Mouse (Mus musculus) liver, embryonic 16.5 days (tissue): Measurements from ENCODE around the gene Apoc2. TPM values are rescaled to one million over a fixed set of nuclear protein-coding genes. Genes with fewer than 3 reads are reported as not detected.

ENCODE experiments used
- ATAC-seq: fragments of 200-750 bp; cut with Nextera tagmentation; 2 replicates; pipeline ENCODE4 v1.8.0; 2017; ENCODE audit warnings: low read depth, mild to moderate bottlenecking, moderate number of reproducible peaks, moderate library complexity
- H3K27ac ChIP-seq: fragments of 300-500 bp; sonication (generic); 2 replicates; pipeline ENCODE4 v1.5.1; 2014; ENCODE audit warnings: mild to moderate bottlenecking, low read length
- H3K27me3 ChIP-seq: fragments of 300-500 bp; sonication (generic); 2 replicates; pipeline ENCODE4 v1.6.1; 2014; ENCODE audit warnings: low read depth, low read length, mixed read lengths; ENCODE audit not compliant: control insufficient read depth, insufficient read depth
- H3K36me3 ChIP-seq: fragments of 300-500 bp; sonication (generic); 2 replicates; pipeline ENCODE4 v1.6.1; 2014; ENCODE audit warnings: mild to moderate bottlenecking; ENCODE audit not compliant: control insufficient read depth, insufficient read depth
- H3K4me1 ChIP-seq: fragments of 300-500 bp; sonication (generic); 2 replicates; pipeline ENCODE4 v1.6.1; 2014; ENCODE audit warnings: low read depth, low read length, mixed read lengths; ENCODE audit not compliant: control insufficient read depth
- H3K4me2 ChIP-seq: fragments of 300-500 bp; sonication (generic); 2 replicates; pipeline ENCODE4 v1.6.1; 2014; ENCODE audit warnings: low read depth, low read length, mixed read lengths
- H3K4me3 ChIP-seq: fragments of 300-500 bp; sonication (generic); 2 replicates; pipeline ENCODE4 v1.5.1; 2014; ENCODE audit warnings: low read depth, mild to moderate bottlenecking, low read length
- H3K9ac ChIP-seq: fragments of 300-500 bp; sonication (generic); 2 replicates; pipeline ENCODE4 v1.6.1; 2014; ENCODE audit warnings: low read depth, low read length
- H3K9me3 ChIP-seq: fragments of 300-500 bp; sonication (generic); replicated peaks from 2 replicates; pipeline ENCODE4 v1.6.1; 2016; ENCODE audit warnings: low read length; ENCODE audit not compliant: control insufficient read depth
- WGBS: fragments of 180-500 bp; shearing (Covaris S2); extraction: QIAGEN DNeasy Blood & Tissue Kit; methylation state at CpG from one replicate; pipeline ENCODE4 v1.1.7; 2014; ENCODE audit not compliant: insufficient replicate concordance; 5-methylcytosine and 5-hydroxymethylcytosine counted together
- polyA plus RNA-seq: library from polyadenylated mRNA; unstranded; fragments of >200 nt; fragmentation: Nextera tagmentation; extraction: Ambion mirVana; gene quantifications from 2 replicates; pipeline ENCODE4 v1.2.1, GENCODE M21; 2015

Gene Apoc2
- polyA plus RNA-seq, 1 experiment from 2014 or later, result 1,344 TPM

DNA sequence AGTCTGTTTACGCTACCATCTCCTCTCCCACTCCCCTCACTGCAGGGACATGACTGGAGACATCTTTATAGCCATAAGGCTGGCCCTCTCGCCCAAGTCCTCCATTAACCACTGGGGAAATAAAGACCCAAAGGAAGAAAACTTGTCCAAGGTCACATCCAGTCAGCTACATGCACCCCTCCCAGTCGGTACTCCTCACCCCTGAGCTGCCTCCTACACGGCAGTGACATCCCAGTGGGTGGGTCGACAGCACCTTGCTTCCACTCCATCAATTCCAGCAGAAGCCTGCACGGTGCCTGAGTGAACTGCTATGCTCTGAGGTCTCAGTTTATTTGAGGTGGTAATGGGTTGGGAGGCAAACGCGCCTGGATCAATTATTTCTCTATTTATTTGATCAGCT is 13.8 kb downstream of the Apoc2 start:
- no peaks in the 10 kb centered on the region for H3K27me3 ChIP-seq
- ATAC-seq, result no peak

DNA sequence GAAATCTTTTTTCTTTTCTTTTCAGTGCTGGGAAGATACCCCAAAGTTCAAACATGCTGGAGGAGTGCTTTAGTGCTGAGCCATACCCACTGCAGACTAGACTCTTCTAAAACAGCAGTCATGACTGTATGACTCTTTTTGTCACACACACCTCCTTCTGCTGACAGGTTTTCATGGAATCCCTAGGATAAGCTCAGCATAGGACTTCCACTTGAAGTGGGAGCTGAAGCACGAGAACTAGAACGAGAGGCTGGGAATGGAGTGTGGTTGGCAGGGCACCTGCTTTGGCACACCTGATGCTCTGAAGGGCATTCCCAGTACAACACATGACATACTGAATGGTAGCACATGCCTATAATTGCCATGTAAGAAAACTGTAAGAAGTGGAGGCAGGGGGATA is 25.1 kb downstream of the Apoc2 start:
- WGBS, result 93% methylated on average over 2 of the region's 2 CpGs
- no peak overlapping the region for H3K9ac ChIP-seq
- no peak overlapping the region for H3K27ac ChIP-seq
- no peaks in the 10 kb centered on the region for H3K27me3 ChIP-seq
- no peak overlapping the region for H3K4me2 ChIP-seq
- no peak for ATAC-seq
- peaks cover 20% of the 10 kb centered on the region for H3K36me3 ChIP-seq
- no peak overlapping the region for H3K4me3 ChIP-seq
- no peaks in the 10 kb centered on the region for H3K9me3 ChIP-seq
- H3K4me1 ChIP-seq, result peaks cover 10% of the 10 kb centered on the region

More for the DNA sequence above, 13.8 kb downstream of the Apoc2 start:
- peak overlapping the region; percentile 97 for H3K9ac ChIP-seq
- peak overlapping the region; percentile 87 for H3K4me2 ChIP-seq
- H3K27ac ChIP-seq, result 0 out of 2 replicates have a peak overlapping the region, but pooled peaks have one; percentile 71
- 13% methylated on average over 8 of the region's 8 CpGs for WGBS
- H3K9me3 ChIP-seq, result no peaks in the 10 kb centered on the region
- H3K4me1 ChIP-seq, result peaks cover 25% of the 10 kb centered on the region
- 0 out of 2 replicates have a peak, but pooled peaks cover 2% of the 10 kb centered on the region for H3K36me3 ChIP-seq
- H3K4me3 ChIP-seq, result peak overlapping the region; percentile 98

DNA sequence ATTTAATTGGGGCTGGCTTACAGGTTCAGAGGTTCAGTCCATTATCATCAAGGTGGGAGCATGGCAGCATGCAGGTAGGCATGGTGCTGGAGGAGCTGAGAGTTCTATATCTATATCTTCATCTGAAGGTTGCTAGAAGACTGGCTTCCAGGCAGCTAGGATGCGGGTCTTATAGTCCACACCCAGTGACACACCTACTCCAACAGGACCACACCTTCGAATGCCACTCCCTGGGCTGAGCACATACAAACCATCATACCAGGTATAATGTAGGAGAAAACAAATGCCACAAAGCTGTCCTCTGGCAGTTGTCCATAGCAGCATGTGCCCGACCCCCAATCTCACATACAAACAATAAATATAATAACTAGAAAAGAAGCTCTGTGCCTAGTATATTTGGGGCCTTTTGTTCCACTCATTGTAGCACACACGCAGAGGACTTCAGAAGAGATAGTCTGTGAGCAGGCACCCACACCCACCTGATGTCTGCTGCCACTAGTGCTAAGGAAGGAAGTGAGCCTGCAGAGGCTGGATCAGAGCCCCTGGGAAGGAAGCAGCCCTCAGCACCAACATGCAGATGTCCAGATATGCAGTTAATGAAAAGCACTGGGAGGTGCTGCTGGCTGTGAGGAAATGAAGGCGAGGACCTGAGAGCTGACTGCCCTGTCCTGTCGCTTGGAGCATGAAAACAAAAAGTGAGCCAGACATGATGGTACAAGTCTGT is 26.5 kb downstream of the Apoc2 start:
- Histone ChIP-seq H3K27me3 (no peaks in the 10 kb centered on the region), H3K9me3 (no peaks in the 10 kb centered on the region), H3K4me1 (peaks cover 10% of the 10 kb centered on the region), H3K4me3 (no peak overlapping the region), H3K4me2 (peak overlapping the region; percentile 11; the same call in 1 of the 2 replicates), H3K9ac (no peak overlapping the region), H3K36me3 (peaks cover 20% of the 10 kb centered on the region), H3K27ac (peak overlapping the region; percentile 12; the same call in 1 of the 2 replicates)
- peak; percentile 50; the same call in 1 of the 2 replicates for ATAC-seq
- 48% methylated on average over 6 of the region's 6 CpGs for WGBS

DNA sequence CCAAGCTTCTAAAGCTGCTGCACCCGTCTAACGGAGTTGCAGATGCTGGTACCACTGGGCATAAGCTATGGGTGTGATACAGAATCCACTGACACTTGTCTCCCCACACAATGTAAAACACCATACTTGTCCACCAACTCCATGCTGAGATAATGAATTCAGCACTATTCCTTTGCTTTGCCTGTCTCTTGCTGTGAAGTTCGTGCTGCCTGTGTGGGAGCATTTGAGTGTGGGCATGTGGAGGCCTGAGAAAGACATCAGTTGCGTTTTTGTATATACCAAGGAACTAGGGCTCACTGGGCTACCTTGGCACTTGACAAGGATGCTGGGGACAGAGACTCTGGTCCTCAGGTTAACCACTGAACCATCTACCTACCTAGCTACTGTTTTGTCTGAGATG is 36.5 kb downstream of the Apoc2 start:
- no peaks in the 10 kb centered on the region for H3K27me3 ChIP-seq
- H3K9me3 ChIP-seq, result no peaks in the 10 kb centered on the region
- 76% methylated on average over 4 of the region's 4 CpGs for WGBS
- no peak overlapping the region for H3K4me2 ChIP-seq
- peaks cover 47% of the 10 kb centered on the region for H3K36me3 ChIP-seq
- H3K4me3 ChIP-seq, result no peak overlapping the region
- ATAC-seq, result no peak
- H3K27ac ChIP-seq, result no peak overlapping the region
- no peak overlapping the region for H3K9ac ChIP-seq
- H3K4me1 ChIP-seq, result no peaks in the 10 kb centered on the region

DNA sequence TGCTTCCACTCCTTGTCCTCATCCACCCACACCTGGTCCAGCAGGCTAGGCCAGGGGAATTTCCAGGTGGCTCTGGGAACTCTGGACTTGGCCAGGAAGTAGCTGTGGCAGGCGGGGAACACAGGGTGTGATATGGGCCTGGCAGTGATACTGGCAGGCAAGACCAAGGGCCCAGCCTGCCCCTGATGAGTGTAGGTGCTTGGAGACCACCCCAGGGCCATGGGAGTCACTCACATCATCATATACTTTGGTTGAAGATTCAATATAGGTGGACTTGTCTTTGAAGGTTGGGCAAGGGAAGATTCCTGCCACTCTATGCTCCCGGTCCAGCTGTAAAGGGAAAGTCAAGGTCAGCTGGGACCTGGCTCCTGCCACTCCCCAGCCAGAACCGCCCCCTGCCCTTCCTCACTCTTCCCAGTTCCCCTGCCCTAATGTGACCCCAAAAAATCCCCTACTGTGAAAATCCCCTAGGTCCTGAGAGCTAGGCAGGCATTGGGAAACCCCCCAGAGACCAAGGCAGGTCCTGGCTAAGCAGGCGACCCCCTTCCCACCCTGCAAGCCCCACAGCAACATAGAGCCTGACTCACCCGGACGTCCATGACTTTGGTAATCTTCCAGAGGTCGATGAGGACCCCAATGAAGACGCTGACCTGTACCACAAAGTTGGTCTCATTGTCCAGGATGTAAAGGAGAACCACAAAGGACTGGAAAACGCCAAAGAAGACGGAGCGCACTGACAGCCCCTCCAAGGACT is 42.5 kb downstream of the Apoc2 start:
- Histone ChIP-seq H3K4me3 (no peak overlapping the region), H3K4me1 (peaks cover 25% of the 10 kb centered on the region), H3K36me3 (peaks cover 40% of the 10 kb centered on the region), H3K27me3 (no peaks in the 10 kb centered on the region), H3K9me3 (no peaks in the 10 kb centered on the region), H3K4me2 (no peak overlapping the region), H3K9ac (no peak overlapping the region), H3K27ac (no peak overlapping the region)
- no peak for ATAC-seq
- WGBS, result 74% methylated on average over 11 of the region's 11 CpGs

DNA sequence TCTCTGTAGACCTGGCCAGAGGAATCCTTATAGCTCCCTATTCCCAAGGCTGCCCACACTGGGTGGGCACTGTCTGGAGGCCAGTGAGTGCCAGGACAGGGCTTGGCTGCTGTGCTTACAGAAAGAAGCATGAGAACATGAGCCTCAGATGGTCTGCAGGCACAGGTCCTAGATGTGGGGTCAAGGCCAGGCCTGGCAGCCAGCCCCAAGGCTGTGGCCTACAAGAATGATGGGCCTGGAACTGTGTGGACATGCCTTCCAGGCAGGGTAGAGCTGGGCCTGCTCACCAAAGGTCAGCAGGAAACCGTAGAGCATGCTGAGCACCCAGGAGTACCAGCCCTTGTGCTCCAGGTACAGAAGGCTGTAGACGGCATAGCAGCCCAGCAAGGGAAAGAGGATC is 43.1 kb downstream of the Apoc2 start:
- Histone ChIP-seq H3K27ac (no peak overlapping the region), H3K36me3 (peaks cover 36% of the 10 kb centered on the region), H3K9me3 (no peaks in the 10 kb centered on the region), H3K27me3 (no peaks in the 10 kb centered on the region), H3K4me3 (no peak overlapping the region), H3K9ac (no peak overlapping the region), H3K4me1 (peaks cover 27% of the 10 kb centered on the region), H3K4me2 (no peak overlapping the region)
- WGBS, result 87% methylated on average over 2 of the region's 2 CpGs
- ATAC-seq, result no peak

DNA sequence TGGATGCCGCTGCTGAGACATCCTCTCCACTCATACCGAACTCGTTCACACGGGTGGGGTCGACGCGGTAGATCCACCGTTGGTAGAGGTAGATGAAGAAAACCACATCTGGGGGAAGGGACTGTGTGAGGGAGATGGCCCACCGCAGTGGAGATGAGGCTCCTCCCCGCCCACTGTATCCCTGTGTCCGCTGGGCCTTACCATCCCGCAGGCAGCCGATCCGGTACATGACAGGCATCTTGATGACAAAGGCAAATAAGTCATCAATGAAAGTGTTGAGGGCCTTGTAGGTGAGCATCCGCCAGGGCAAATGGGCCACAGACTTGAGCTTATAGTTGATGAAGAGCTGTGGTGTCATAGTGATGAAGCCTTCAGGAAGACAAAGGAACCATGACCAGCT is 43.9 kb downstream of the Apoc2 start:
- H3K27me3 ChIP-seq, result no peaks in the 10 kb centered on the region
- H3K4me1 ChIP-seq, result peaks cover 33% of the 10 kb centered on the region
- 82% methylated on average over 15 of the region's 15 CpGs for WGBS
- no peak overlapping the region for H3K4me2 ChIP-seq
- H3K36me3 ChIP-seq, result peaks cover 33% of the 10 kb centered on the region
- no peak overlapping the region for H3K27ac ChIP-seq
- H3K4me3 ChIP-seq, result no peak overlapping the region
- no peak for ATAC-seq
- no peak overlapping the region for H3K9ac ChIP-seq
- no peaks in the 10 kb centered on the region for H3K9me3 ChIP-seq

DNA sequence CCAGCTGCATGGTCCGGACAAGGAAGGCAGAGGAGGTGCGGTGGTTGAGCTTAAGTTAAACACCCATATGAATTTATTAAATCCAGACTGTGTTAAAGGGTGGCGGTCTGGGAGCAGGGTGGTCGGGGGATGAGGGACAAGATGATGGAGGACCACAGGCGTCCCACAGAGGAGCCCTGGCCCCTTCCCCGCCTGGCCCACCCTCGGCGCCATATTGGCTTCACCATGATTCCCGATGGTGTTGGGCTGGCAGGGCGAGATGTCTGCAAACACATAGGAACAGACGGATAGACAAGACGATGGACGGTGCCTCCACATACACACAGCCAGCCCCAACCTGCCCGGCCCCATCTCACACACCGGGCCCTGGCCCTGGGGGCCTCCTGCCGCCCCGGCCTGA is 44.5 kb downstream of the Apoc2 start:
- Histone ChIP-seq H3K36me3 (peaks cover 33% of the 10 kb centered on the region), H3K4me1 (peaks cover 37% of the 10 kb centered on the region), H3K27me3 (no peaks in the 10 kb centered on the region), H3K4me2 (peak overlapping the region; percentile 24; the same call in 1 of the 2 replicates), H3K9me3 (no peaks in the 10 kb centered on the region), H3K4me3 (no peak overlapping the region), H3K9ac (no peak overlapping the region), H3K27ac (peak overlapping the region; percentile 50)
- WGBS, result 81% methylated on average over 17 of the region's 17 CpGs
- ATAC-seq, result no peak

DNA sequence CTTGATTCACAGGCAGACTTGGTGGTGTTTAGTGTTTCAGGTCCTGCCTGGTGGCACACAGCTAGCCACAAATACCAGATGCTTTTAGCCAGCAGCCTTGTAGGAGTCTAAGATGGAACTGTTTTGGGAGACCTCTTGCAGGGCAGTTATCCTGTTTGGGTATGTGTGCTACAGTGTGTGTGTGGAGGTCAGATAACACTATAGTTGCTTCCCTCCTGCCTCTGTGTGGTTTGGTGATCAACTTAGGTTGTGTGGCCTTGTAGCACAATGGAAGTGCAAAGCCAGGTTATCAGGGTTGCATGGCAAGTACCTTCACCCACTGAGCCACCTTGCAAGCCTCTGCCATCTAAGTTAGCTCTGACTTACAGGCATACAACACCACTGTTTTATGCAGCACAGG is 45.0 kb downstream of the Apoc2 start:
- Histone ChIP-seq H3K9ac (no peak overlapping the region), H3K4me2 (peak overlapping the region; percentile 24), H3K36me3 (peaks cover 31% of the 10 kb centered on the region), H3K27me3 (no peaks in the 10 kb centered on the region), H3K9me3 (no peaks in the 10 kb centered on the region), H3K4me3 (no peak overlapping the region), H3K4me1 (peaks cover 39% of the 10 kb centered on the region), H3K27ac (peak overlapping the region; percentile 50)
- peak; percentile 47 for ATAC-seq
